Mouse (Mus musculus) forebrain, embryonic 15.5 days (tissue): Measurements from ENCODE around the gene Tcf19. TPM values are rescaled to one million over a fixed set of nuclear protein-coding genes. Genes with fewer than 3 reads are reported as not detected.
"Not testable (repeated sequence)": the region's sequence is repeated elsewhere in the genome, so short reads cannot be mapped to it uniquely, and the experiment has no call there.

Experiments
- ATAC-seq: fragments of 200-750 bp; cut with Nextera tagmentation; replicated peaks from 2 replicates; pipeline ENCODE4 v1.8.0; 2017; ENCODE audit warnings: mild to moderate bottlenecking, moderate TSS enrichment, moderate library complexity
- H3K27ac ChIP-seq: fragments of 300-500 bp; sonication (generic); replicated peaks from 2 replicates; pipeline ENCODE4 v1.5.1; 2015; ENCODE audit warnings: mild to moderate bottlenecking, inconsistent platforms
- H3K27me3 ChIP-seq: fragments of 300-500 bp; sonication (generic); 2 replicates; pipeline ENCODE4 v1.6.1; 2015; ENCODE audit warnings: inconsistent platforms
- H3K36me3 ChIP-seq: fragments of 300-500 bp; sonication (generic); 2 replicates; pipeline ENCODE4 v1.6.1; 2015; ENCODE audit warnings: mild to moderate bottlenecking, inconsistent platforms
- H3K4me1 ChIP-seq: fragments of 300-500 bp; sonication (generic); 2 replicates; pipeline ENCODE4 v1.6.1; 2015; ENCODE audit warnings: inconsistent platforms
- H3K4me2 ChIP-seq: fragments of 300-500 bp; sonication (generic); replicated peaks from 2 replicates; pipeline ENCODE4 v1.6.1; 2015; ENCODE audit warnings: mild to moderate bottlenecking, inconsistent platforms
- H3K4me3 ChIP-seq: fragments of 300-500 bp; sonication (generic); 2 replicates; pipeline ENCODE4 v1.5.1; 2015; ENCODE audit warnings: mild to moderate bottlenecking, inconsistent platforms
- H3K9ac ChIP-seq: fragments of 300-500 bp; sonication (generic); replicated peaks from 2 replicates; pipeline ENCODE4 v1.6.1; 2015; ENCODE audit warnings: mild to moderate bottlenecking, inconsistent platforms
- H3K9me3 ChIP-seq: fragments of 300-500 bp; sonication (generic); 2 replicates; pipeline ENCODE4 v1.6.1; 2016; ENCODE audit warnings: inconsistent platforms
- WGBS: fragments of 180-500 bp; shearing (Covaris S2); methylation state at CpG from one replicate; pipeline ENCODE4 v1.1.7; 2015; ENCODE audit warnings: mixed read lengths; 5-methylcytosine and 5-hydroxymethylcytosine counted together
- polyA plus RNA-seq: library from polyadenylated mRNA; unstranded; fragments of >200 nt; fragmentation: Nextera tagmentation; extraction: Ambion mirVana; gene quantifications from 2 replicates; pipeline ENCODE4 v1.2.1, GENCODE M21; 2015

Tcf19 gene
- polyA plus RNA-seq, 1 experiment from 2014 or later = 36.9 TPM

GRCm38 (mm10) chr17:35526644-35527043 lies 10.0 kb upstream of the Tcf19 start:
- no peak for ATAC-seq

GRCm38 (mm10) chr17:35524354-35524753 lies 7.7 kb upstream of the Tcf19 start:
- Histone ChIP-seq H3K4me3 (no peak overlapping the region), H3K27me3 (no peaks in the 10 kb centered on the region), H3K36me3 (no peaks in the 10 kb centered on the region), H3K4me1 (no peaks in the 10 kb centered on the region), H3K27ac (no peak overlapping the region), H3K4me2 (no peak overlapping the region), H3K9ac (no peak overlapping the region), H3K9me3 (no peaks in the 10 kb centered on the region)
- 89% methylated on average over 9 of the region's 9 CpGs for WGBS
- ATAC-seq = no peak

More at GRCm38 (mm10) chr17:35526644-35527043, 10.0 kb upstream of the Tcf19 start:
- H3K9me3 ChIP-seq = no peaks in the 10 kb centered on the region
- no peaks in the 10 kb centered on the region for H3K27me3 ChIP-seq
- H3K4me2 ChIP-seq = no peak overlapping the region
- H3K4me1 ChIP-seq = no peaks in the 10 kb centered on the region
- 80% methylated on average over 8 of the region's 8 CpGs for WGBS
- no peaks in the 10 kb centered on the region for H3K36me3 ChIP-seq
- H3K27ac ChIP-seq = no peak overlapping the region
- no peak overlapping the region for H3K4me3 ChIP-seq
- H3K9ac ChIP-seq = no peak overlapping the region

- H3K4me1 ChIP-seq = peaks cover 30% of the 10 kb centered on the region
- ATAC-seq = no peak
- H3K27ac ChIP-seq = 0 out of 2 replicates have a peak overlapping the region, but pooled peaks have one; percentile 35
- peak overlapping the region; percentile 49 for H3K9ac ChIP-seq
- no peaks in the 10 kb centered on the region for H3K9me3 ChIP-seq
- H3K27me3 ChIP-seq = no peaks in the 10 kb centered on the region
- WGBS = 9% methylated on average over 12 of the region's 12 CpGs
- peak overlapping the region; percentile 59 for H3K4me3 ChIP-seq
- peak overlapping the region; percentile 72 for H3K4me2 ChIP-seq
- H3K36me3 ChIP-seq = no peaks in the 10 kb centered on the region
These were observed 902 bp upstream of the Tcf19 start for GRCm38 (mm10) chr17:35517526-35517925.

- Histone ChIP-seq H3K4me3 (peak overlapping the region; percentile 59), H3K4me2 (peak overlapping the region; percentile 72), H3K27me3 (no peaks in the 10 kb centered on the region), H3K9me3 (no peaks in the 10 kb centered on the region), H3K36me3 (no peaks in the 10 kb centered on the region), H3K9ac (peak overlapping the region; percentile 54), H3K4me1 (peaks cover 30% of the 10 kb centered on the region), H3K27ac (no peak overlapping the region)
- 5% methylated on average over 25 of the region's 25 CpGs for WGBS
- peak; percentile 42 for ATAC-seq
These were observed 548 bp downstream of the Tcf19 start for GRCm38 (mm10) chr17:35515911-35516640.

GRCm38 (mm10) chr17:35514756-35515155 lies 1.9 kb downstream of the Tcf19 start:
- no peak overlapping the region for H3K27ac ChIP-seq
- H3K4me3 ChIP-seq = peak overlapping the region; percentile 59; the same call in 1 of the 2 replicates
- H3K4me1 ChIP-seq = peaks cover 30% of the 10 kb centered on the region
- H3K36me3 ChIP-seq = no peaks in the 10 kb centered on the region
- ATAC-seq = no peak
- H3K4me2 ChIP-seq = peak overlapping the region; percentile 72
- 70% methylated on average over 6 of the region's 6 CpGs for WGBS
- no peak overlapping the region for H3K9ac ChIP-seq
- H3K27me3 ChIP-seq = no peaks in the 10 kb centered on the region
- H3K9me3 ChIP-seq = no peaks in the 10 kb centered on the region

GRCm38 (mm10) chr17:35513886-35514285 lies 2.7 kb downstream of the Tcf19 start:
- H3K4me2 ChIP-seq = no peak overlapping the region
- no peaks in the 10 kb centered on the region for H3K36me3 ChIP-seq
- peaks cover 30% of the 10 kb centered on the region for H3K4me1 ChIP-seq
- no peaks in the 10 kb centered on the region for H3K27me3 ChIP-seq
- WGBS = 19% methylated on average over 2 of the region's 2 CpGs
- H3K9me3 ChIP-seq = no peaks in the 10 kb centered on the region
- H3K9ac ChIP-seq = no peak overlapping the region
- no peak overlapping the region for H3K4me3 ChIP-seq
- no peak for ATAC-seq
- H3K27ac ChIP-seq = no peak overlapping the region

- Histone ChIP-seq H3K9ac (no peak overlapping the region), H3K4me3 (no peak overlapping the region), H3K4me1 (peaks cover 30% of the 10 kb centered on the region), H3K36me3 (no peaks in the 10 kb centered on the region), H3K4me2 (no peak overlapping the region), H3K9me3 (no peaks in the 10 kb centered on the region), H3K27ac (no peak overlapping the region), H3K27me3 (no peaks in the 10 kb centered on the region)
- 94% methylated on average over 7 of the region's 7 CpGs for WGBS
- ATAC-seq = no peak
These were observed 3.6 kb downstream of the Tcf19 start for GRCm38 (mm10) chr17:35512916-35513626.

GRCm38 (mm10) chr17:35509284-35509683 lies 7.3 kb downstream of the Tcf19 start:
- H3K27me3 ChIP-seq = peaks cover 18% of the 10 kb centered on the region
- H3K9ac ChIP-seq = no peak overlapping the region
- H3K4me1 ChIP-seq = peaks cover under 1% of the 10 kb centered on the region
- H3K4me2 ChIP-seq = no peak overlapping the region
- peak; percentile 32; the same call in 1 of the 2 replicates for ATAC-seq
- H3K36me3 ChIP-seq = no peaks in the 10 kb centered on the region
- H3K27ac ChIP-seq = no peak overlapping the region
- H3K9me3 ChIP-seq = no peaks in the 10 kb centered on the region
- 25% methylated on average over 8 of the region's 8 CpGs for WGBS
- H3K4me3 ChIP-seq = no peak overlapping the region

- not testable (repeated sequence) for H3K4me3 ChIP-seq, H3K9ac ChIP-seq, ATAC-seq, H3K4me1 ChIP-seq, H3K4me2 ChIP-seq, H3K27ac ChIP-seq, H3K9me3 ChIP-seq, H3K36me3 ChIP-seq
- WGBS = 50% methylated on average over 5 of the region's 5 CpGs
- peaks cover 18% of the 10 kb centered on the region for H3K27me3 ChIP-seq
These were observed 8.3 kb downstream of the Tcf19 start for GRCm38 (mm10) chr17:35508279-35508678.

GRCm38 (mm10) chr17:35507556-35508260 lies 8.9 kb downstream of the Tcf19 start:
- peaks cover 18% of the 10 kb centered on the region for H3K27me3 ChIP-seq
- no peak overlapping the region for H3K27ac ChIP-seq
- no peaks in the 10 kb centered on the region for H3K4me1 ChIP-seq
- 21% methylated on average over 13 of the region's 13 CpGs for WGBS
- no peaks in the 10 kb centered on the region for H3K36me3 ChIP-seq
- no peak overlapping the region for H3K4me2 ChIP-seq
- no peak overlapping the region for H3K4me3 ChIP-seq
- no peaks in the 10 kb centered on the region for H3K9me3 ChIP-seq
- no peak for ATAC-seq
- no peak overlapping the region for H3K9ac ChIP-seq

- Histone ChIP-seq H3K4me1 (no peaks in the 10 kb centered on the region), H3K27ac (no peak overlapping the region), H3K36me3 (no peaks in the 10 kb centered on the region), H3K9ac (no peak overlapping the region), H3K4me2 (no peak overlapping the region), H3K4me3 (no peak overlapping the region), H3K9me3 (no peaks in the 10 kb centered on the region), H3K27me3 (peaks cover 18% of the 10 kb centered on the region)
- WGBS = 9% methylated on average over 10 of the region's 10 CpGs
- ATAC-seq = no peak
These were observed 9.7 kb downstream of the Tcf19 start for GRCm38 (mm10) chr17:35506881-35507280.

GRCm38 (mm10) chr17:35505776-35506175 lies 10.8 kb downstream of the Tcf19 start, which contains the start of gene Pou5f1:
Pou5f1 (plus strand) TSS chr17:35506018.
- no peaks in the 10 kb centered on the region for H3K4me1 ChIP-seq
- no peak for ATAC-seq
- 39% methylated on average over 13 of the region's 13 CpGs for WGBS
- no peaks in the 10 kb centered on the region for H3K36me3 ChIP-seq
- no peak within 1 kb of the TSS for H3K4me3 ChIP-seq
- H3K27ac ChIP-seq = no peak within 1 kb of the TSS
- no peaks in the 10 kb centered on the region for H3K9me3 ChIP-seq
- no peak within 1 kb of the TSS for H3K9ac ChIP-seq
- H3K4me2 ChIP-seq = no peak within 1 kb of the TSS
- H3K27me3 ChIP-seq = peaks cover 18% of the 10 kb centered on the region
